Mouse (Mus musculus) spleen, embryonic (tissue): ENCODE results near the gene Vmn2r120.
"Not testable (repeated sequence)": the region's sequence is repeated elsewhere in the genome, so short reads cannot be mapped to it uniquely, and the experiment has no call there.

Experiments used
- CTCF ChIA-PET: fragments of 350-600 bp; sonication (Branson Sonifier 250); formaldehyde crosslinking; loops from one replicate; lab custom pipeline; 2022; lab: Charles Lee

Gene Vmn2r120

GRCm38 (mm10) chr17:57545405-57545804 is at the start of gene Vmn2r120:
Gene Vmn2r120 (minus strand): TSS chr17:57545505.
- CTCF ChIA-PET: no interaction called here

DNA sequence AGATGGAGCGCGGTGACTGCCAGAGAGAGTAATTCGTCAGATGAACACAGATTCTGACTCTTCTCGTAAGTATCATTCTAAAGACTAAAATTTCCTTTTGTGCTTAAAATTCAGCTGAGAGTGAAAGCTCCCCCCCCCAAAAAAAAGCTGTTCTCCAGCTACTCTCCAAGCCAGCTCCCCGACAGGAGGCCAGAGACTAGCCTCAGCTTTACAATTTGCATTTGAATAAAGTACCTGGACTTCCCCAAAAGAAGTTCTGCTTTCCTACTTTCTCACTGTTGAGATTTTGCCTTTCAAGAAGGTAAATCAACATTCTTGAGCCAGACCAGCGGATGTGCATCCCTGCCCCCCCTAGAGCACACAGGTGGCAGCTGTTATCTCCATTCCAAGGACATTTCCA is 42.0 kb upstream of the Vmn2r120 start:
- CTCF ChIA-PET: not testable (repeated sequence)

DNA sequence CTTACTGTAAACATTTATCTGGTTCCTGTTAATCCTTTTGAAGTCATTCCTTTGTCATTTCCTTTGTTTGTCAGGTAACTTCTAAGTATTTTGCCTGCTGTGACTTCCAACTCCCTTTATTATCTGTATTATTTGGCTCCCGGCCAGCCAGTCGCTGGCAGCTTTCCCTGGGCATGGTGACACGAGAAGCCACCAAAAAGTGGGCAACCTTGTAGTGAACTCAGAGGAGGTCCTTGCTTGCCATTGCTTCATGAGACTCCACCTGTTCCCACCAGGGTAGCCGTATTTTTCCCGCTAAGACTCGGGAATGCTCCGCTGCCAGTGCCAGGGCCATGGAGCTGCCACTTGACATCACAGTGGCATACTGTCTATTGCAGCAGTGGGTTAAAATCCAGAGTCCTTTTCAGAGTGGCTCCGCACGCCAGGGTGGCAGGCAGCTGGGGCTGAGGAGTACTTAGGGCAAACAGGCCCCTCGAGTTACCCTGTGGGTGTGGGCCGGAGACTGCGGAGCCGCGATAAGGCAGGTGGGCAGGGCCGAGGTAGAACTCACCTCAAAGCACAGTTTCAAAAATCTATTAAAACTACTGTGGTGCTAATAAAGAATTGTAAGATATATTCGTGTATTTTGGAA is 28.9 kb upstream of the Vmn2r120 start:
- CTCF ChIA-PET: no interaction called here
